Mouse (Mus musculus) liver, postnatal 0 days (tissue): ENCODE data around the gene Acod1.

Experiments used
- CTCF ChIP-seq: sonication (generic); IDR thresholded peaks from 2 replicates; pipeline ENCODE4 v1.5.1; 2016; ENCODE audit warnings: antibody characterized with exemption, low read depth
- EP300 ChIP-seq: IDR thresholded peaks from 2 replicates; pipeline ENCODE4 v1.6.1; 2016; ENCODE audit warnings: antibody characterized with exemption, low read depth, mild to moderate bottlenecking

- TF ChIP-seq CTCF: no peak
- TF ChIP-seq EP300: no peak
Observed at GRCm38 (mm10) chr14:103054731-103055130, 8.0 kb downstream of the Acod1 start.
